Mouse (Mus musculus): ENCODE measurements around the gene D130052B06Rik. TPM values are rescaled to one million over a fixed set of nuclear protein-coding genes. Genes with fewer than 3 reads are reported as not detected.

D130052B06Rik gene
- polyA plus RNA-seq, 1 experiment from 2014 or later: not detected

Other genes starting within 250 kb of the D130052B06Rik start
- 9.1 and 10.0 TPM in 2 replicates for gene Ranbp17, start 85.6 kb upstream of the D130052B06Rik start, polyA plus RNA-seq (2014; fragmentation: Nextera tagmentation; extraction: Ambion mirVana)
- gene Gabrp, start 20.3 kb upstream of the D130052B06Rik start, polyA plus RNA-seq (2014; fragmentation: Nextera tagmentation; extraction: Ambion mirVana): not detected in 2 replicates

All from midbrain, embryonic 14.5 days (tissue).